Mouse (Mus musculus): ENCODE data around the gene Atp6ap1l.
"Not testable (repeated sequence)": the region's sequence is repeated elsewhere in the genome, so short reads cannot be mapped to it uniquely, and the experiment has no call there.

Atp6ap1l gene

GRCm38 (mm10) chr13:90905176-90905575, at the start of gene Atp6ap1l:
TSS of gene Atp6ap1l (minus strand) at chr13:90905355.
- no peak for DNase-seq

GRCm38 (mm10) chr13:90939600-90939999, 34.4 kb upstream of the Atp6ap1l start:
- DNase-seq, result no peak

GRCm38 (mm10) chr13:90939192-90939591, 34.0 kb upstream of the Atp6ap1l start:
- no peak for DNase-seq

- DNase-seq, result no peak
These were observed 30.7 kb upstream of the Atp6ap1l start for GRCm38 (mm10) chr13:90935852-90936251.

GRCm38 (mm10) chr13:90933256-90933655, 28.1 kb upstream of the Atp6ap1l start:
- DNase-seq, result no peak

GRCm38 (mm10) chr13:90929847-90930246, 24.7 kb upstream of the Atp6ap1l start:
- DNase-seq, result peak; percentile 81

- DNase-seq, result not testable (repeated sequence)
These were observed 23.1 kb upstream of the Atp6ap1l start for GRCm38 (mm10) chr13:90928266-90928665.

GRCm38 (mm10) chr13:90926938-90927633, 21.9 kb upstream of the Atp6ap1l start:
- DNase-seq, result no peak

- no peak for DNase-seq
These were observed 21.1 kb upstream of the Atp6ap1l start for GRCm38 (mm10) chr13:90926125-90926765.

GRCm38 (mm10) chr13:90925191-90925590, 20.0 kb upstream of the Atp6ap1l start:
- no peak for DNase-seq

- no peak for DNase-seq
These were observed 18.9 kb upstream of the Atp6ap1l start for GRCm38 (mm10) chr13:90924072-90924471.

GRCm38 (mm10) chr13:90923617-90924016, 18.5 kb upstream of the Atp6ap1l start:
- DNase-seq, result not testable (repeated sequence)

GRCm38 (mm10) chr13:90922751-90923612, 17.8 kb upstream of the Atp6ap1l start, which contains the start of gene Rps23:
TSS of gene Rps23 (plus strand) at chr13:90922958.
- DNase-seq, result peak; percentile 93

GRCm38 (mm10) chr13:90914721-90915120, 9.6 kb upstream of the Atp6ap1l start:
- no peak for DNase-seq

- no peak for DNase-seq
These were observed 8.6 kb upstream of the Atp6ap1l start for GRCm38 (mm10) chr13:90913675-90914192.

GRCm38 (mm10) chr13:90912760-90913674, 7.9 kb upstream of the Atp6ap1l start:
- no peak for DNase-seq

- no peak for DNase-seq
These were observed 2.2 kb upstream of the Atp6ap1l start for GRCm38 (mm10) chr13:90907376-90907775.

- DNase-seq, result no peak
These were observed 8.3 kb downstream of the Atp6ap1l start for GRCm38 (mm10) chr13:90896821-90897220.

- no peak for DNase-seq
These were observed 9.1 kb downstream of the Atp6ap1l start for GRCm38 (mm10) chr13:90896098-90896497.

GRCm38 (mm10) chr13:90894819-90895218, 10.3 kb downstream of the Atp6ap1l start:
- no peak for DNase-seq

GRCm38 (mm10) chr13:90890111-90890510, 15.0 kb downstream of the Atp6ap1l start:
- DNase-seq, result no peak

- DNase-seq, result peak; percentile 77
These were observed 18.6 kb downstream of the Atp6ap1l start for GRCm38 (mm10) chr13:90886568-90886983.
